ENCODE assay signal across 9 mouse cellular contexts in genomic region chrX:106794686-106795085, GRCm38 (mm10). TPM values are rescaled to one million over a fixed set of nuclear protein-coding genes. Genes with fewer than 3 reads are reported as not detected.
A peak's percentile ranks its signal among the peaks of the same experiment; 100 is the strongest.
DNase-seq lines count a peak whose midpoint lies in the region; ATAC-seq and TF ChIP-seq lines count a peak whose summit lies in the region.
"Had no signal": no experiment of that assay in that cellular context is flagged by ENCODE, and none has a peak within 500 bp of the region (broad histone marks: within the 10 kb centered on the region; RNA-seq: fewer than 3 reads in every experiment).

No protein-coding gene starts in this region.

- peaks cover 43% of the 10 kb centered on the region for H3K27me3 ChIP-seq in Patski
- H3K27me3 ChIP-seq: heart, embryonic 15.5 days had no signal

- CTCF ChIA-PET in Patski (lab: Charles Lee) = interaction anchor here (0.6 to 1.8 kb wide), 3 partner anchors 8 to 790 kb away, joined by 3 to 5 read pairs (median 3); no protein-coding TSS in a partner anchor

- POLR2A ChIA-PET in Patski (lab: Charles Lee) = no interaction called here

- peak; percentile 74 for ATAC-seq in CD4-positive, CD25-positive, alpha-beta regulatory T cell, adult 4 months
- ATAC-seq in Patski = no peak
- ATAC-seq in inflammation-experienced regulatory T-cells, adult 6 months = peak; percentile 52

- no peak overlapping the region for H3K27ac ChIP-seq in layer of hippocampus, adult 2 months
- H3K27ac ChIP-seq: heart, embryonic 15.5 days had no signal

- peak; percentile 79 for TF ChIP-seq CTCF in layer of hippocampus, adult 2 months (conservative IDR thresholded peaks at IDR 0.05)
- peak; percentile 37 for TF ChIP-seq CTCF in Patski (IDR thresholded peaks at IDR 0.05)

- DNase-seq in layer of hippocampus, adult 2 months (ENCODE audit: low spot score in 2 of 2) = no peak
- no peak for DNase-seq in layer of hippocampus, adult 8-10 months (ENCODE audit: low spot score in 2 of 2)
- DNase-seq in Patski (ENCODE audit: low read depth, low spot score) = no peak
- DNase-seq in adrenal gland, postnatal 4 days (ENCODE audit: low spot score in 2 of 2) = no peak
- no peak for DNase-seq in testis, postnatal 10 days (ENCODE audit: low spot score)
- DNase-seq: cerebellum, adult 11-12 months had no signal

- H3K4me3 ChIP-seq in layer of hippocampus, adult 2 months = no peak overlapping the region
- H3K4me3 ChIP-seq: heart, embryonic 15.5 days had no signal

- in situ Hi-C loops in Patski (cut with MboI; ENCODE audit: low pct_unique_long_range_greater_than_20kb) = loop anchor here (5.0 to 25.0 kb wide), 2 partner anchors 368 to 638 kb away; no protein-coding TSS in a partner anchor

RNA-seq across cellular contexts. Expression of gene Rtl3, which starts 45.8 kb away (rescaled TPM):
- total RNA-seq in layer of hippocampus, adult 2 months (2021) = 1 to 10 TPM; 4.0 to 5.8 TPM
- 1 to 10 TPM; 2.5 to 5.4 (median 3.3) TPM for total RNA-seq in layer of hippocampus, adult 8-10 months (2022)
- not detected for polyA plus RNA-seq in CD4-positive, CD25-positive, alpha-beta regulatory T cell, adult 4 months (2017; shearing (Covaris generic))
- polyA plus RNA-seq in Patski (2021) = not detected
- polyA plus RNA-seq in inflammation-experienced regulatory T-cells, adult 6 months (2017; shearing (Covaris generic)) = not detected
- 1 to 10 TPM; 4.6 to 5.8 TPM for total RNA-seq in adrenal gland, postnatal 4 days (2021)
